In the genomic region with DNA sequence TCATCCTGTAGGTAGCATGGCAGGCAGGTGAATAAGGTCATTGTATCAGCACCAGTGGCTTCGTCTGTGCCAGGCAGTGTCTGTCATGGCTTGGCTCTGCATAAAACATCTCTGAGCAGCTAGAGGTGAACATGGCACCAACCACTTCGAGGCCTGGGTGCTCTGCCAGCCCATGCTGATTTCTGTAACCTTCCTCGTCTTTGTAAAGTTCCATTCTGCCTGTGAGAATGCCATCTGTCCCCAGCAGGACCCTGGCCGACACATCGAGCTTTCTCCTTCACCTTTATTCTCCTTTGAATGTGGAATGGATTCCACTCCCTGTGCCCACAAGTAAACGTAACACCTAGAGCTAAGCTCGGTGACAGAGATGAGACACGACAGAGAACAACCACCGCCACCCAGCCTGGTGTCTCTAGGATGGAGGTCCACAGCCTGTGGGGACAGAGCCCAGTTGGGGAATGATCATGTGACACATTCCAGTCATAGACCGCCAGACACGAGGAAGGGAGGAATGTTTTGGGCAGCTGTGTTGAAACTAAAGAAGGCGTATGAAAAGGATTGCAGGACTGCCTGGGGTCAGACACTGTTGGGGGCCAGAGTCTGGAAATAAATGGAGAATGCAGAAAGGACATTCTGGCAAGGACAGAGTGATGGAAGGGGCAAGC, we compare ENCODE assay signal across 15 mouse cellular contexts. TPM values are rescaled to one million over a fixed set of nuclear protein-coding genes. Genes with fewer than 3 reads are reported as not detected.
DNase-seq lines count a peak whose midpoint lies in the region; ATAC-seq and TF ChIP-seq lines count a peak whose summit lies in the region.
"Had no signal": no experiment of that assay in that cellular context is flagged by ENCODE, and none has a peak within 500 bp of the region (broad histone marks: within the 10 kb centered on the region; RNA-seq: fewer than 3 reads in every experiment).

No protein-coding gene starts in this region.

- no peaks in the 10 kb centered on the region for H3K9me3 ChIP-seq in forebrain, embryonic 13.5 days (replicated peaks)

- H3K36me3 ChIP-seq in forebrain, embryonic 13.5 days (ENCODE audit: poor library complexity, severe bottlenecking), result no peaks in the 10 kb centered on the region

- H3K9ac ChIP-seq in forebrain, embryonic 13.5 days, result no peak overlapping the region

- H3K27me3 ChIP-seq in forebrain, embryonic 13.5 days, result peaks cover 64% of the 10 kb centered on the region

- no peak overlapping the region for H3K4me3 ChIP-seq in lung, adult 2 months (replicated peaks; ENCODE audit: extremely low read depth, low read depth, low read length)
- no peak overlapping the region for H3K4me3 ChIP-seq in forebrain, embryonic 13.5 days

- 73% methylated on average over 12 of the region's 12 CpGs for WGBS in lung, adult 2 months
- WGBS in forebrain, embryonic 13.5 days, result 75% methylated on average over 12 of the region's 12 CpGs

- TF ChIP-seq CTCF in lung, adult 2 months (IDR thresholded peaks at IDR 0.05; ENCODE audit: insufficient read depth, low read length), result no peak

- peaks cover 12% of the 10 kb centered on the region for H3K4me1 ChIP-seq in lung, adult 2 months (ENCODE audit: control insufficient read depth, insufficient read depth, low read length)
- peaks cover 10% of the 10 kb centered on the region for H3K4me1 ChIP-seq in forebrain, embryonic 13.5 days

- H3K4me2 ChIP-seq in forebrain, embryonic 13.5 days, result no peak overlapping the region

- H3K27ac ChIP-seq in forebrain, embryonic 13.5 days, result no peak overlapping the region

- DNase-seq in gastrocnemius, postnatal 10 days, result peak; percentile 8
- DNase-seq in gastrocnemius, adult 8-10 months (ENCODE audit: low spot score in 2 of 2), result no peak
- no peak for DNase-seq in lung, adult 2 months
- DNase-seq in lung, postnatal 25 days (ENCODE audit: low spot score), result no peak
- DNase-seq in kidney, postnatal 10 days, result peak; percentile 37
- peak; percentile 27 for DNase-seq in lung, postnatal 36 days
- no peak for DNase-seq in urinary bladder, adult 2 months (ENCODE audit: low spot score)
- DNase-seq: adrenal gland, postnatal 36 days; thymus, adult 2 months had no signal

- ATAC-seq in forebrain, embryonic 13.5 days, result no peak
- ATAC-seq: hindbrain, embryonic 16.5 days; midbrain, embryonic 16.5 days had no signal

- TF ChIP-seq POLR2A in lung, adult 2 months (IDR thresholded peaks at IDR 0.05; ENCODE audit: borderline replicate concordance, extremely low read depth, low read depth, low read length), result 0 out of 2 replicates have a peak, but pooled peaks have one; percentile 15

RNA-seq across cellular contexts. Expression of gene Aoc1, which starts 10.9 kb away (rescaled TPM):
- total RNA-seq in gastrocnemius, postnatal 10 days (2021), result not detected
- not detected for total RNA-seq in gastrocnemius, adult 8-10 months (2022)
- polyA plus RNA-seq in lung, adult 2 months (2012; rRNA removed), result 4.8 and 8.1 TPM in 2 replicates
- 0.08 and 0.18 TPM in 2 replicates for polyA plus RNA-seq in urinary bladder, adult 2 months (2012; rRNA removed)
- polyA plus RNA-seq in forebrain, embryonic 13.5 days (2015; fragmentation: Nextera tagmentation; extraction: Ambion mirVana), result not detected in 2 replicates
- total RNA-seq: adrenal gland, postnatal 36 days; left cerebral cortex, postnatal 25 days had no signal
- polyA plus RNA-seq: heart, embryonic 14.5 days; hindbrain, embryonic 16.5 days; midbrain, embryonic 16.5 days; neural tube, embryonic 14.5 days had no signal

RNA-seq across cellular contexts. Expression of gene Tmem176b, which starts 20.5 kb away (rescaled TPM):
- total RNA-seq in gastrocnemius, postnatal 10 days (2021), result 10 to 100 TPM; 32.9 to 45.7 TPM
- total RNA-seq in gastrocnemius, adult 8-10 months (2022), result 10 to 100 TPM in 1 of 4 experiments, 1 to 10 TPM in 3; 4.1 to 10.1 (median 7.2) TPM
- 521 and 609 TPM in 2 replicates for polyA plus RNA-seq in lung, adult 2 months (2012; rRNA removed)
- polyA plus RNA-seq in urinary bladder, adult 2 months (2012; rRNA removed), result 391 and 400 TPM in 2 replicates
- polyA plus RNA-seq in forebrain, embryonic 13.5 days (2015; fragmentation: Nextera tagmentation; extraction: Ambion mirVana), result 92.1 and 97.6 TPM in 2 replicates

RNA-seq across cellular contexts. Expression of gene Tmem176a, which starts 21.0 kb away (rescaled TPM):
- total RNA-seq in gastrocnemius, postnatal 10 days (2021), result 10 to 100 TPM; 10.8 to 15.2 TPM
- total RNA-seq in gastrocnemius, adult 8-10 months (2022), result 1 to 10 TPM; 1.3 to 4.8 (median 2.7) TPM
- polyA plus RNA-seq in lung, adult 2 months (2012; rRNA removed), result 254 and 269 TPM in 2 replicates
- polyA plus RNA-seq in urinary bladder, adult 2 months (2012; rRNA removed), result 133 and 146 TPM in 2 replicates
- 10.9 and 15.0 TPM in 2 replicates for polyA plus RNA-seq in forebrain, embryonic 13.5 days (2015; fragmentation: Nextera tagmentation; extraction: Ambion mirVana)

Comparison
In these comparisons a context has a peak if more than half of its experiments do, and no peak if none do; other contexts are left out.
1. DNase-seq: peak in gastrocnemius, postnatal 10 days (single experiment), kidney, postnatal 10 days (single experiment) and lung, postnatal 36 days (single experiment); none in gastrocnemius, adult 8-10 months (0 of 2), lung, adult 2 months (single experiment), lung, postnatal 25 days (single experiment) and urinary bladder, adult 2 months (single experiment).